Mouse (Mus musculus) testis, adult 2 months (tissue): ENCODE data around the gene Cep112.

Experiments used
- CTCF ChIP-seq: fragments of 200-500 bp; IDR thresholded peaks from 2 replicates; pipeline ENCODE4 v1.5.1; 2012; ENCODE audit warnings: low read depth, mild to moderate bottlenecking, inconsistent platforms, low read length, moderate library complexity; ENCODE audit not compliant: control insufficient read depth, insufficient read depth, insufficient replicate concordance
- POLR2A ChIP-seq: fragments of 200-500 bp; IDR thresholded peaks from 2 replicates; pipeline ENCODE4 v1.6.1; 2012; ENCODE audit warnings: low read depth, mild to moderate bottlenecking, inconsistent platforms, low read length, moderate library complexity; ENCODE audit not compliant: control insufficient read depth

DNA sequence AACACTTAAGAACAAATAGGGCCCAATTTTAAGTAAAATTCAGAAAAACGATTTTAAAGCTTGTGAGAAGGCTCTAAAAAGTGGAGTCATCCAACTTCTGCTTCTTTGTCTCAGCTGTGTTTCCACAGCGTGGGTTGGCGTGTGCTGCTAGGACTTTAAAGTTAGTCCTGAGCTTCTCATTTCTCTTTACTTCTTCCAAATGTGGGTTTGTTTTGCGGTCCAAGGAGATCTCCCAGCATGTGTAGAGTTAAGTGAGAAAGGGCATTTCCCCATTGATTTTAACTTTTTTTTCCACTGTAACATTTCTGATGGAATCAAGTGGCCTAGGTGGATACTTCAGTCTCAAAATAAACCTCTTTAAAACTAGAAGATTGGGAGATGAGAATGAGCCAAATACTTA lies 64.9 kb downstream of the Cep112 start:
- TF ChIP-seq CTCF = no peak
- no peak for TF ChIP-seq POLR2A
